Mouse (Mus musculus) R1 (cell line): ENCODE data around the gene Taok3.
"Not testable (repeated sequence)": the region's sequence is repeated elsewhere in the genome, so short reads cannot be mapped to it uniquely, and the experiment has no call there.

Experiments used
- DNase-seq: peaks from one replicate; pipeline ENCODE4 v3.0.0-alpha.2; 2018; ENCODE audit warnings: low read depth, low spot score

Gene Taok3

DNA sequence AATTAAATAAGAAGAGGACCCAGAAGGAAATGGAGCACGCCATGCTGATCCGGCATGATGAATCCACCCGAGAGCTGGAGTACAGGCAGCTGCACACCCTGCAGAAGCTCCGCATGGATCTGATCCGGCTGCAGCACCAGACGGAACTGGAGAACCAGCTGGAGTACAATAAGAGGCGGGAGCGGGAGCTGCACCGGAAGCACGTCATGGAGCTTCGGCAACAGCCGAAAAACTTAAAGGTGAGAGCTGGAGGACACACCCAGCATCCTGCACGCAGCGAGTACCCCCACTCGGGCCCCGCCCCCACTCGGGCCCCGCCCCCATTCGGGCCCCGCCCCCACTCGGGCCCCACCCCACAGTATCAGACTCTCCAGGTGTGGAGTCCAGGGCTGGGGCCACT lies 143.6 kb downstream of the Taok3 start:
- DNase-seq: peak; percentile 64

DNA sequence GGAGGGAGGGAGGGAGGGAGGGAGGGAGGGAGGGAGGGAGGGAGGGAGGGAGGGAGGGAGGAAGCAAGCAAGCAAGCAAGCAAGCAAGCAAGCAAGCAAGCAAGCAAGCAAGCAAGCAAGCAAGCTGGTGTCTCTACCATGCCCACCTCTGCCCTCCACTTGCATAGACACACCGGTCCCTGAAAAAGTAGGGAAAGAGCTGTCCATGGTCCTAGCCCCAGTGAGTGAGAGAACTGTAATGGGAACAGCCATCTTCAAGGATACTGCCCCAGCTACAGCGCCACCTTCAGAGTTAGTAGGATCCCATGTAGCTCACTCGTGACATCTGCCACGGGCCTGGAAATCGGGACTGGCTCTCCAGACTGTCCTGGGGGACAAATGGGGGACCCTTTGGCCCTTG lies 144.8 kb downstream of the Taok3 start:
- peak; percentile 82 for DNase-seq

DNA sequence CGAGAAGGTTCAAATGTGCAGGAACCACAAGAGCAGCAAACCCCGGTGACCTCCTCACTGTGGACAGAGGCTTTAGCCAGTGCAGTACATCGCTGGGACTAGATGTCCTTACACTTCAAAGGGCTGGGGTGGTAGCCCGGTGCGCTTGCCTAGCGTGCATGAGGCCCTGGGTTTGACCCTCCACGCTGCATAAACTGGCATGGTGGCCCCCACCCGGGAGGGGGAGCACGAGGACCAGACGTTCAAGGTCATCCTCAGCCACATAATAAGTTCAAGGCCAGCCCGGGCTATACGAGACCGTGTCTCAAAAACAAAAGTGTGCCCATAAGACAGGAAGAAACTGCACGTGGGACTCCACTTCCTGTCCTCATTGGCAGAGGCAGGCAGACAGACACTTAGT lies 148.0 kb downstream of the Taok3 start:
- no peak for DNase-seq

DNA sequence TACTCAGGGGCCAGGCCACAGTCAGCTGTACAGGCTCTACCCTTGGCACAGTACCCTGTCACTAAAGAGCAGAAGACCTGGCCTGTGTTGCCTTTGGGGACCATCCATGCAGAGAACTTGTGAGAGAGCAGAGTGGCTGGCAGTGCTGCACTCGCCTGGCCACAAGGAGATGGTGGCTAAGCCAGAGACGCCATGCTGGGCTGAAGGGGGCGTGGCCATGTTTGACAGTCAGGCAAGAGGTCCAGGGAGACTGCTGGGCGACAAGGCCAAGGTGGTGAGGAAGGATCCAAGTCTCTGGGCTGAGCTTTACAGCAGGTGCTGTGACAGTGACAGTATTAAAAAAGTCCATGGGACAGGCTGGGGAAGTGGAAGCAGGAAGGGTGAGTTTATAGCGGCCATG lies 148.8 kb downstream of the Taok3 start:
- DNase-seq: no peak

DNA sequence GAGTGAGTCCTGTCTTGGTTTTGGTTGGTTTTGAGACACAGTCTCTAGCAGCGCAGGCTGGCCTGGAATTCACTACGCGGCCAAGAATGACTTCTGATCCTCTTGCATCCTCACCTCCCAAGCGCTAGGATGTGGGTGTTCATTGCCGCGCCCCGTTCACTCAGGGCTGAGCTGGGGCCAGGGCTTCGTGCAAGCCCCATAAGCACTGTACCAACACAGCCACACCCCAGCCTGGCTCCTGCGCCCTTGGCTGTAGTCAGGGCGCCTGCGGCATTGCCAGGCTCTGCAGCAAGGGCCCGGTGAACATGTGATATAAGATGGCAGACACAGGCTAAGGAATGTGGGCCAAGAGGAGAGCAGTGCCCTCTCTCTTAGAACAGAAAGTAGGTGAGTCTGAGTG lies 149.5 kb downstream of the Taok3 start:
- DNase-seq: no peak

- no peak for DNase-seq
Measured at GRCm38 (mm10) chr5:117271945-117272344, 152.0 kb downstream of the Taok3 start.

DNA sequence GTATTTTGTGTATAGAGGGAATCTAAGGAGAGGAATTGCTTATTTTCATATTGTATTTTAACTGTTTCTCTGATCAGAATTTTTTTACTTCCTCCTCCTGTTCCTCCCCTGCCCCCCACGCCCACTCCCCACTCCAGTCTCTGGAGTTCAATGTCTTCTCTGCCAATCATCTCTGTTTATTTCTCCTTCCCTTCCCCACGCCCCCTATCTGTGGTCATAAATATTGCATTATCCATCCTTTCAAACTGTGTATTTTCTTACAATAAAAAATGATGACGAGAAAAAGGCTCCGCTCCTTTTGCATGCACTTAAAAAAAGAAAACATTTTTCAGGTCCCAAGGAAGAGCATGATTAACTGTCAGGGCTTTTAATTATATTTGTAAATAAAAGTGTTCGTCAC lies 154.9 kb downstream of the Taok3 start:
- no peak for DNase-seq

DNA sequence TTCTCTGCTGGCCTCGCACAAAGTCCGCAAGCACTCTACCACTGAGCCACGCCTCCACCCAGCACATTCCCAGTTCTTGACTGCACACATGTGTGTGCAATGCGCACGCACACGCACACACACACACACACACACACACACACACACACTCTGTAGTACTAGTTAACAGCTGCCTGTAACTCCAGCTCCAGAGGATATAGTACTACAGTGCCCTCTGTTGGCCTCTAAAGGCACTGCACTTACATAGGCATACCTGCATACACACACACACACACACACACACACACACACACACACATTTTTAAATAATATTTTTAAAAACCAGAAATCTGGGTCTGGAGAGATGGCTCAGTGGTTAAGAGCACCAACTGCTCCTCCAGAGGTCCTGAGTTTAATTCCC lies 157.9 kb downstream of the Taok3 start:
- peak; percentile 78 for DNase-seq

GRCm38 (mm10) chr5:117278809-117279668 lies 159.1 kb downstream of the Taok3 start:
- DNase-seq: no peak

- DNase-seq: peak; percentile 68
Measured at GRCm38 (mm10) chr5:117279669-117280050, 159.7 kb downstream of the Taok3 start.

- DNase-seq: peak; percentile 35
Measured at GRCm38 (mm10) chr5:117281536-117281935, 161.6 kb downstream of the Taok3 start.

GRCm38 (mm10) chr5:117282360-117282759 lies 162.4 kb downstream of the Taok3 start:
- peak; percentile 49 for DNase-seq

GRCm38 (mm10) chr5:117284029-117284428 lies 164.1 kb downstream of the Taok3 start:
- no peak for DNase-seq

GRCm38 (mm10) chr5:117284682-117285081 lies 164.8 kb downstream of the Taok3 start:
- DNase-seq: no peak

DNA sequence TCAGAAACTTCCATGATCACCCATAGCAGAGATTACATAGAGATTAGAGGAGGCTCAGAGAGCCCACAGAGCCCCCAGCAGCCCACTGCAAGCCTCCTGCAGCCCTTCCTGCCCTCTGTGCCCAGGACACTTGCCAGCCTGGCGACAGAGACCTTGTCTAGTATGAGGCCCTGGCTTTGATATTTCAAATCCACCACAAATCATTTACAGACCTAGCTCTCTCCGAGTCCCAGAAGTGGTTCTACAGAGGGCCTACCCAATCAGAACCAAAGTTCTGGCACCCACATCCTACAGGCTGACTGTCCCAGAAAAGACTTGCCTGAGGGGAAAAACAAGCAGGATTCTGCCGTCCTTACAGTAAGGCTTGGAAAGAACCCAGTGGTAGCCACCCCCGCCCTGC lies 165.3 kb downstream of the Taok3 start:
- DNase-seq: no peak

GRCm38 (mm10) chr5:117286286-117286685 lies 166.4 kb downstream of the Taok3 start:
- no peak for DNase-seq

GRCm38 (mm10) chr5:117286831-117287822 lies 167.2 kb downstream of the Taok3 start, which contains the start of gene Pebp1:
Pebp1 (minus strand) TSS chr5:117287625.
- peak; percentile 94 for DNase-seq

DNA sequence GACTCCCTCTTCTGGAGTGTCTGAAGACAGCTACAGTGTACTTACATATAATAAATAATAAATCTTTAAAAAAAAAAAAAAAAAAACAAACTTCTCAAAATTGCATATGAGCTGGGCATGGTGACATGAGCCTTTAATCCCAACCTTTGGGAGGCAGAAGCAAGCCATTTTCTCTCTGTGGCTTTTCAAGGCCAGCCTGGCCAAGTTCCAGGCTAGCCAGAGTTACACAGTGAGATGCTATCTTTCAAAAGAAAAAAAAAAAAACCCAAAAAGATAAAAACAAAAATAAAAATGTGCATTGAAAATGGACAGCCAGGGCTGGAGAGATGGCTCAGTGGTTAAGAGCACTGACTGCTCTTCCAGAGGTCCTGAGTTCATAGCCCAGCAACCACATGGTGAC lies 169.7 kb downstream of the Taok3 start:
- no peak for DNase-seq

GRCm38 (mm10) chr5:117290081-117290480 lies 170.2 kb downstream of the Taok3 start:
- DNase-seq: peak; percentile 70

DNA sequence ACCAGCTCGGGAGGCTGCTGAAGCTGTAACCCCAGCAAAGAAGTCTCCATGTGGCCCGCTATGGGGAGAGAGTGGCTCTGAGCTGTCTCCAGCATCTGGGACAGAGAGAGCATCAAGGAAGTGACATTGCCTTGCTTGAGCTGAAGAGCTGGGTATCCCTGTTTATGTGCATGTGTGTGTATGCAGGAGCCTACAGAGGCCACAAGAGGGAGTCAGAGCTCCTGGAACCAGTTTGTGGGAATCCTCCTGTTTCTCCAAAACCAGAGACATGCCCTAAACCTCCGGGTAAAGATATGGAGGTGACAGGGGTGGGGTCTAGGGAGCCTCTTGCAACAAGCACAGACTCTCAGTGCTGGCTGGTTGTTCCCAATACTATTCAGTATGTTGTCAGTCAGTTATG lies 171.4 kb downstream of the Taok3 start:
- peak; percentile 93 for DNase-seq

GRCm38 (mm10) chr5:117292547-117292946 lies 172.6 kb downstream of the Taok3 start:
- DNase-seq: peak; percentile 95

- DNase-seq: not testable (repeated sequence)
Measured at GRCm38 (mm10) chr5:117293776-117294175, 173.8 kb downstream of the Taok3 start.
